Mouse (Mus musculus) monocyte, adult 5-6 weeks (primary cell): Measurements from ENCODE around the gene Il1b. TPM values are rescaled to one million over a fixed set of nuclear protein-coding genes. Genes with fewer than 3 reads are reported as not detected.

Source experiments
- total RNA-seq: library from RNA; stranded (forward); fragments of 200-1000, 200-491, 200-594 nt; gene quantifications from 3 replicates; pipeline ENCODE4 v1.2.3, GENCODE M21; 2017

The Il1b gene
- total RNA-seq, 1 experiment from 2014 or later, result 238 TPM

Other genes with a start within 250 kb of the Il1b start
- 1.4 to 12.5 TPM (median 5.5 TPM) in 3 replicates for gene Chchd5, start 241.4 kb downstream of the Il1b start, total RNA-seq
- 139 to 316 TPM (median 186 TPM) in 3 replicates for gene Slc20a1, start 172.4 kb downstream of the Il1b start, total RNA-seq
- 1.2 to 2.8 TPM (median 2.0 TPM) in 3 replicates for gene Ckap2l, start 73.9 kb downstream of the Il1b start, total RNA-seq
- gene Il1a, start 61.2 kb downstream of the Il1b start, total RNA-seq, result 1.2 to 1.4 TPM in 2 of 3 replicates, not detected in the other
- 0.67 TPM in 1 of 3 replicates, not detected in the others for gene F830045P16Rik, start 165.5 kb upstream of the Il1b start, total RNA-seq
- gene Sirpa, start 221.7 kb upstream of the Il1b start, total RNA-seq, result 334 to 497 TPM (median 494 TPM) in 3 replicates